Mouse (Mus musculus): ENCODE measurements around the gene Itpkb. TPM values are rescaled to one million over a fixed set of nuclear protein-coding genes. Genes with fewer than 3 reads are reported as not detected.

Itpkb gene
- polyA plus RNA-seq, 1 experiment = 25.7 TPM

GRCm38 (mm10) chr1:180460721-180461120, 130.4 kb downstream of the Itpkb start:
- DNase-seq (ENCODE audit: low spot score) = no peak

- no peak for DNase-seq (ENCODE audit: low spot score)
Observed at GRCm38 (mm10) chr1:180462396-180462795, 132.1 kb downstream of the Itpkb start.

GRCm38 (mm10) chr1:180462983-180463475, 132.7 kb downstream of the Itpkb start:
- DNase-seq (ENCODE audit: low spot score) = no peak

GRCm38 (mm10) chr1:180464357-180464756, 134.1 kb downstream of the Itpkb start:
- no peak for DNase-seq (ENCODE audit: low spot score)

- no peak for DNase-seq (ENCODE audit: low spot score)
Observed at GRCm38 (mm10) chr1:180465620-180466019, 135.3 kb downstream of the Itpkb start.

DNA sequence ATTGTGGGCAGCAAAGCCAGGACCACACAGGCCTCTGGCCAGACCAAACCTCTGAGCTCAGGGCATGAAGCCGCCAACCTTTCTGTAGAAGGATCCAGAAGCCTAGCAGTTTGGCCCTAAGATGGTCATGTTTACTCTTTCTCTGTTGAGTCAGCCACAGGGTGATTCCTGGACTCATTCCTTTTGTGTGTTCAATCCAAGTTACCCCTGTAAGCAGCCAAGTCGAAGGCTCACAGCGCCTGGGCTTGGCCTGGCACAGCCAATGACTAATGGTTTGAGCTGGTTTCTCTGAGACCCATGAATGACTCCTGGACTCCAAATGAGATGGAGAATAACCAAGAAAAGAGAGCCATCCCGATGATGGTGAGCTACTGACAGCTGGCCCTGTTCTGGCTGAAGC, 137.7 kb downstream of the Itpkb start:
- no peak for DNase-seq (ENCODE audit: low spot score)

DNA sequence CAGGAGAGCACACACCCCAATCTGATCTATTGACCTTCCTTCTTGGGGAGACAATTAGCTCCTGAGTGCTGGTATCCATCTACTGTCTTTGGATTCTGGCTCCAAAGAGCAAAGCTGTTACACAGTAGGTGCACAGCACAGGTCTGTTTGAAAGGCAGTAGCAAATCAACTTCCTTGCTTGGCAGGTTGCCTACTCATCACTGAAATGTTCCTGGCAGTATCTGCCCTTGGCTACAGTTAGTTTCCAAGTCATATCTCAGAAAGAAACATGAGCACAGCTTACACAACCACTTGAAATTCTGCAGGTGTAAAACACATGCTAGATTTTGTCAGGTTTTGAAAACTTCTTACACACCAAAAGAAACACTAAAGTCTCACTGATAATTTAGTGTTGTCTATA, 143.3 kb downstream of the Itpkb start:
- DNase-seq (ENCODE audit: low spot score) = no peak

Other genes starting within 250 kb of the Itpkb start
- gene Coq8a, start 130.9 kb upstream of the Itpkb start, polyA plus RNA-seq (2012; rRNA removed) = 26.5 and 33.8 TPM in 2 replicates
- gene Psen2, start 67.0 kb upstream of the Itpkb start, polyA plus RNA-seq (2012; rRNA removed) = 27.7 and 31.7 TPM in 2 replicates
- 71.6 and 86.2 TPM in 2 replicates for gene Stum, start 153.0 kb downstream of the Itpkb start, polyA plus RNA-seq (2012; rRNA removed)
- 43.7 and 45.7 TPM in 2 replicates for gene Parp1, start 238.4 kb downstream of the Itpkb start, polyA plus RNA-seq (2012; rRNA removed)